Mouse (Mus musculus) layer of hippocampus, postnatal 14 days (tissue): ENCODE measurements at regions not wholly inside any gene's neighbourhood (a gene's known extent, or its start where the extent isn't known, plus 50 kb on each side); places are given as distances from the start of the nearest gene placed in this dataset.
A peak's percentile ranks its signal among the peaks of the same experiment; 100 is the strongest.

Experiments used
- DNase-seq, 2 experiments: peaks; one replicate each; pipeline ENCODE4 v3.0.0; 2021 to 2022; ENCODE audit warnings: low spot score in 2 of 2, mixed read lengths in 1 of 2
- microRNA-seq, 2 experiments: library from miRNA; unstranded; fragments of <30 nt; microRNA quantifications; one replicate each; pipeline ENCODE4 v1.2.0; 2021

- DNase-seq, result no peak
Measured at GRCm38 (mm10) chr3:4226986-4227385, 1523.6 kb upstream of the Gm8797 start.

GRCm38 (mm10) chr3:4271361-4271760 is 1479.2 kb upstream of the Gm8797 start:
- DNase-seq, result no peak

GRCm38 (mm10) chr3:4274607-4275006 is 1476.0 kb upstream of the Gm8797 start:
- no peak for DNase-seq

- peak in 1 of 2 experiments; percentile 1 for DNase-seq
Measured at GRCm38 (mm10) chr3:4278042-4278441, 1472.6 kb upstream of the Gm8797 start.

- DNase-seq, result no peak
Measured at GRCm38 (mm10) chr3:4280366-4281020, 1470.1 kb upstream of the Gm8797 start.

- DNase-seq, result no peak
Measured at GRCm38 (mm10) chr3:4281092-4281491, 1469.5 kb upstream of the Gm8797 start.

GRCm38 (mm10) chr3:4287141-4287540 is 1463.5 kb upstream of the Gm8797 start:
- no peak for DNase-seq

GRCm38 (mm10) chr3:4336441-4336840 is 1414.2 kb upstream of the Gm8797 start:
- no peak for DNase-seq

GRCm38 (mm10) chr3:4339153-4339552 is 1411.5 kb upstream of the Gm8797 start:
- no peak for DNase-seq

Small RNA genes lying in the stretch of these regions (microRNA-seq; reads per million reads assigned to microRNA genes)
- gene Gm23976, result 0 reads per million in 2 experiments
